Mouse (Mus musculus): ENCODE results near the gene Cadm3. TPM values are rescaled to one million over a fixed set of nuclear protein-coding genes. Genes with fewer than 3 reads are reported as not detected.

The Cadm3 gene
- 0.78 and 1.3 TPM in 2 replicates for polyA plus RNA-seq (2015; fragmentation: Nextera tagmentation; extraction: Ambion mirVana)

DNA sequence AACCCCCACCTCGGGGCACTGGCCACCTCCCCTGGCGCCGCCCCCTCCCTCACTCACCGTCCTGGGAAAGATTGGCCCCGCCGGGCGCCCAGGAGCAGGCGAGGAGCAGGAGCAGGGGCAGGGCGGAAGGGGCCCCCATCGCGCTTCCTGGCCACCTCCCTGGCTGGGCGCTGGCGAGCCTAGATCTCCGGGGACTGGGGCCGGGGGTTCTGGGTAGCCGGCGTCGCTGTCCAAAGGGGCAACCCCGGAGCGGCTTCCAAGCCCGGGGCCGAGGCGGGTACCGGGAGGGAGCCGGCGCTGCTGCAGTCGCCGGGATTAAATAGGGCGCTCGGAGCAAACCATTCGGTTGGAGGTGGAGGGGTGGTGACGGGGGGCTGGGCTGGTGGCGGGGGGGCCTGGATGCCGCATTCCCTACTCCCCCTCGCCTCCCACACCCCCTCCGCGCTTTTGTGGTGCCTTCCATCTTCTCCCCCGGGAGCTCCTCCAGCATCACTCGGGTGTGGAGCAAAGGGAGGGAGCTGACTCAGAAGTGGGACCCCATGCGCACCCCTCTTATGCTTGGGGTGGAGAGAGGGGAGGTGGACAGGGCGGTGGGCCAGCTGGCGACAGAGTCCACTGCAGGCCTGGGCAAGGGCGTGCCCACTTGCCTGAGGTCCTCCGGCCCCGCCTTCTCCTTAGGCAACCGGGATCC lies at the start of gene Cadm3:
Gene Cadm3 (minus strand): TSS at position 340 of the 691 bp plus-strand sequence.

GRCm38 (mm10) chr1:173350372-173350957 lies 17.0 kb downstream of the Cadm3 start, which contains the start of gene Aim2:
TSS of gene Aim2 (plus strand) at chr1:173350879.

GRCm38 (mm10) chr1:173333312-173334253 lies 33.9 kb downstream of the Cadm3 start, which contains the start of gene Ackr1:
TSS of gene Ackr1 (minus strand) at chr1:173333750.

Other genes with a start within 250 kb of the Cadm3 start
- not detected in 2 replicates for gene Olfr1408, start 230.3 kb downstream of the Cadm3 start, polyA plus RNA-seq (2015; fragmentation: Nextera tagmentation; extraction: Ambion mirVana)
- not detected in 2 replicates for gene Olfr1406, start 177.1 kb downstream of the Cadm3 start, polyA plus RNA-seq (2015; fragmentation: Nextera tagmentation; extraction: Ambion mirVana)
- gene Olfr218, start 169.9 kb downstream of the Cadm3 start, polyA plus RNA-seq (2015; fragmentation: Nextera tagmentation; extraction: Ambion mirVana): not detected in 2 replicates
- not detected in 2 replicates for gene Olfr1404, start 155.3 kb downstream of the Cadm3 start, polyA plus RNA-seq (2015; fragmentation: Nextera tagmentation; extraction: Ambion mirVana)
- gene Fcer1a, start 140.5 kb downstream of the Cadm3 start, polyA plus RNA-seq (2015; fragmentation: Nextera tagmentation; extraction: Ambion mirVana): 2.7 and 3.4 TPM in 2 replicates
- gene Olfr418, start 101.7 kb downstream of the Cadm3 start, polyA plus RNA-seq (2015; fragmentation: Nextera tagmentation; extraction: Ambion mirVana): not detected in 2 replicates
- gene Mptx2, start 89.9 kb downstream of the Cadm3 start, polyA plus RNA-seq (2015; fragmentation: Nextera tagmentation; extraction: Ambion mirVana): not detected in 2 replicates
- gene Ackr1, start 33.9 kb downstream of the Cadm3 start, polyA plus RNA-seq (2015; fragmentation: Nextera tagmentation; extraction: Ambion mirVana): 1.4 and 1.5 TPM in 2 replicates
- 0.85 and 1.3 TPM in 2 replicates for gene Aim2, start 16.8 kb downstream of the Cadm3 start, polyA plus RNA-seq (2015; fragmentation: Nextera tagmentation; extraction: Ambion mirVana)
- 0.18 and 0.27 TPM in 2 replicates for gene Ifi206, start 123.3 kb upstream of the Cadm3 start, polyA plus RNA-seq (2015; fragmentation: Nextera tagmentation; extraction: Ambion mirVana)
- gene Ifi214, start 168.3 kb upstream of the Cadm3 start, polyA plus RNA-seq (2015; fragmentation: Nextera tagmentation; extraction: Ambion mirVana): not detected in 2 replicates
- 0.38 and 0.74 TPM in 2 replicates for gene Ifi213, start 231.6 kb upstream of the Cadm3 start, polyA plus RNA-seq (2015; fragmentation: Nextera tagmentation; extraction: Ambion mirVana)